Mouse (Mus musculus) ES-CJ7 (cell line): ENCODE results near the gene Hist1h2ap.
"Not testable (repeated sequence)": the region's sequence is repeated elsewhere in the genome, so short reads cannot be mapped to it uniquely, and the experiment has no call there.

Source experiments
- DNase-seq: peaks from one replicate; pipeline ENCODE4 v3.0.0; 2011; ENCODE audit warnings: low read depth, low spot score

The Hist1h2ap gene

DNA sequence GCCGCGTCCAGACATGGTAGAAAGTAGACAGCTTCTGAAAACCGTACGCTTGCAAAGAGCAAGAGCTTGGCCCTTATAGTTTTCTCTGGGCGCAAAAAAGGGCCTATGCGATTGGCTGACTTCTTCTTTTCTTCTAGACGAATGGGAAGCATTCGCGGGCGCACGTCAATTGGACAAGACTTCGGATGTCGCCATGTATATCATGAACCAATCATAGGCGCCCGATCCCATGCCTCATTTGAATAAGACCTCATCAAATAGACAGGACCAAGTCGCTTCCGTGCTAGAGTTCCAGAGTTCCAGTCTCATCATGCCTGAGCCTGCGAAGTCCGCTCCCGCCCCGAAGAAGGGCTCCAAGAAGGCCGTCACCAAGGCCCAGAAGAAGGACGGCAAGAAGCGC lies at the start of gene Hist1h2ap, which contains the start of gene Hist1h2br:
Gene Hist1h2ap (minus strand): TSS at position 47 of the 400 bp plus-strand sequence.
Gene Hist1h2br (plus strand): TSS at position 283 of the 400 bp plus-strand sequence.
- DNase-seq = not testable (repeated sequence)

DNA sequence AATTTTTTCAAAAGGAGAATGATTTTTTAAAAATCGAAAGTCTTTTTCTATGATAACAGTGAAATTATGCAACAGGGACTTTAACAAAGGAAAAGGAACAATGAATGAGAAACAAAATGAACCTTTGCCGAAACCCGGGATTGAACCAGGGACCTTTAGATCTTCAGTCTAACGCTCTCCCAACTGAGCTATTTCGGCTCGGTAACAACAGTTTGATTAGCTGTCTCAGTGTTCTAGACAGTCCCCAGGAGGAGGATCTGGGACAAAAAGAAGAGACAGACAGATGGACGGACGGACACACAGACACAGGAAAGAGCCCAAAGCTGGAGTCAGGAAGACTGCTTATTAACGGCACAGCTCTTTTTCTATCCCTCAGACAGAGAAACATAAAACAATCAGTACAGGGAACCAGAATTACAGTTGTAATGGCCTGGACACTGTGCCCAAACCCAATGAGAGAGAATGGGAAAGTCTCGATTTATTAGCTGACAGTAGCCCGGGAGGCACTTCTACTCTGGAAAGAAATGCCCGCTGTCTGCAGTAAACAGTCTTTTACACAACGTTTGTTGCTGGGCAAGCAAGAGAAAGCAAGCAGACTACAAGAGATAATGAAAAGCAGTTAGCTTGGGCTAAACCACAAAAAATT lies 49.6 kb upstream of the Hist1h2ap start:
- DNase-seq = peak; percentile 86

DNA sequence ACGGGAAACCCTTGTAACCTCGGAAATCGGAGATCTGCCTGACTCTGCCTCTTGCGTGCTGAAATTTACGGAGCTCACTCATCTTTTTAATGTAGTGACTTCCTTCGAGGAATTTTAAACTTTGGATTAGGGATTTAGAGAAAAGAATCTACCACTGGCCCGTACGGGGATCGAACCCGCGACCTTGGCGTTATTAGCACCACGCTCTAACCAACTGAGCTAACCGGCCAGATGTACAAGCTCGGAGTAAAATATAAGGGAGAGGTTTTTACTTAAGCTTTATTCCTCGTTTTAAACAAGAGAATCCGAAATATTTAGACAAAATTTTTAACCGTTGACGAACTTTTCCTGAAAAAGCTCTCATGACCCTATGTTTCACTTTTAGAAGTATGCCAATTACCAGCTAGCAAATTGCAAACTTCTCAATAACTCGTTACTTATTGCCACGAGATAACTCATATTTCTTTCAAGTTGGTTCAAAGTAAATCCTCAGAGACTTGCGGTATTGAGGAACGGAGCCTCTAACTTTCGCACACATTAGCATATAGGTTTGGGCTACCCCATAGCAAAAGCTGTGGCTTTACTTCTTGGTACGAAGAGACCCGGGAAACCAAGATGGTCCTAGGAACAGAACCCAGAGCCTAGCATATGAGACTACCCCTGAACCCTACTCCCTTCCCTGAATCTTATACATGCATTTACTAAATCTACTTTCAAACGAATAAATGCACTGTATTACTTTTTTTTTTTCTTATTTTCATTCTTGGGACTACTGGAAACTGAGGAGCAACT lies 48.8 kb upstream of the Hist1h2ap start:
- DNase-seq = peak; percentile 95

DNA sequence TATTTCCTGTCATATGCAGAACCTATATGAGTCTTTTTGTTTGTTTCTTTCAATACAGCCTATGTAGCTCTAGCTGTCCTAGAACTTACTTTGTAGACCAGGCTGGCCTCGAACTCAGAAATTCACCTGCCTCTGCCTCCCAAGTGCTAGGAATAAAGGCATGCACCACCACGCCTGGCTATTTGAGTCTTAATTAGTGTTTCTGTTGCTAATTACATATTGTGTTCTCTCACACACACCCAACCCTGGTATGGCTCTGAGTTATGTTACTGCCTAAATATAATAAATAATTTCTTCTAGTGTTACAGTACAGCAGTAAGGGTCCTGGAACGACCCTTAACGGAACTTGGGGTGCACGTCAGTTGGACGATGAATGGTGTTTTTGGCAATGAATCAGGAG lies 47.4 kb upstream of the Hist1h2ap start:
- no peak for DNase-seq

DNA sequence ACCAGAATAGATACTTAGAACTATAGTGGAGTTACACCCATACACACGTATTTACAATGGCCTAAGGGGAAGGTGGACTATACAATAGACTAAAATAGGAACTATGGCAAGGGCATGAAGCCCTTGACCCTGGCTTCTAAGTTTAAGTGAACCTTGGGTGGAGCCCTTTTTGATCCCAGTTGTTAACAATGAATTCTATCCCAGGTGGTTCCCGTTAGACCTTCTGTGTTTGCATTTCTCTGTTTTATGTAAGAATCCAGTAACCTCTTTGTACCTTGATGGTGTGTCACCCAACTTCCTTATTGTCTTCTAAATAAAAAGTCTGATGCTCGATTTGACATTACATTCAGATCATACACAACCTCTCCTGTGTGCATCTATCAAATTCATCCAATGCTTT lies 32.2 kb upstream of the Hist1h2ap start:
- peak; percentile 72 for DNase-seq

DNA sequence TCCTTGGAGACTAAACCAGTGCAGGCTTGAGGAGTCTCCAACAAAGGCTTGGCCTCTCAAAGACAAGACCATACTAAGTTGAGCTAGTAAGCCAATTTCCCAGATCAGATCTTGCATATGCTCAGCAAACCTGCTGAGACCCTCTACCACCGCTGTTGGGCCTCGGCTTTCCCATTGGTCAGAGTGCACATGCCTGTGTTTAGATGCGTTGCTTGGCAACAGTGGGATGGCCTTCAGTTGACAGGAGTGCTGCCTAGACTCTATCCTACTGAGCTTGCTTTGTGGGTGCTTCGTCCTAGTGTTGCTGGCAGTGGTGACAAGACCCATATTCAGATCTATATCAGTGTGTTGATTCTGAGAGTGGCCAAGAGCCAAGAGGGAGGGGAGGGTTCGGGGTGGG lies 28.3 kb upstream of the Hist1h2ap start:
- DNase-seq = peak; percentile 90

DNA sequence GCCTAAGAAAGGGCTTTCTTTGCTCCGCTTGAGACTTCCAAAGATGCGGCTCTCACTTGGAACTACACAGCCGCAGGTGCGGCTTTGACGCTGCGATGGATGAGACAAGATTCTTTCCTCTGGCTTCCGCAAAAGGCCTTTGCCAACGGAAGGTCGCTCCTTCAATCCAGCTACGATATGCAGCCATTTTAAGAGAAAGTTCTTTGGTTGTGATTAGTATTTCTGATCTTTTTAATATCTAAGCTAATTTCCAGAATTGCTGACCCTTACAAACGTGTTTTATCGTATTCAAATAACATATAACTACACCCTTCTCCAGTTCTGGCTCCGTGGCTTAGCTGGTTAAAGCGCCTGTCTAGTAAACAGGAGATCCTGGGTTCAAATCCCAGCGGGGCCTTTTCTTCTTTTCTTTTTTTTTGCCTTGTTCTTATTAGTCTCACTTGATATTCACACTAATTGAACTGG lies 22.4 kb upstream of the Hist1h2ap start:
- peak; percentile 71 for DNase-seq

DNA sequence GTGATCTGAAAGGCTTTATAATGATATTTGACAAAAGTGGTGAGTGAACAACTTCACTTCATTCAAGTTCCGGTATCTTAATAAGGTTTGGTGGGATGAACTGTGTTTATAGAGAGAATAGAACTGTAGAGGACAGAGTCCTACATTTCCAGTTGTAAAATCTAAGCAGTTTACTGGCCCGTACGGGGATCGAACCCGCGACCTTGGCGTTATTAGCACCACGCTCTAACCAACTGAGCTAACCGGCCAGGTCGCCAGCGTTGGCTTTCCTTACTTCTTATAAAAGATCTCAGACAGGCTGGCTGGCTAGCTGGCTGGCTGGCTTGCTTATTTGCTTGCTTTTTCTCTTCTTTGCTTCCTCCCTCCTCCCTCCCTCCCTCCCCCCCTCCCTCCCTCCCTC lies 21.8 kb upstream of the Hist1h2ap start:
- peak; percentile 87 for DNase-seq

DNA sequence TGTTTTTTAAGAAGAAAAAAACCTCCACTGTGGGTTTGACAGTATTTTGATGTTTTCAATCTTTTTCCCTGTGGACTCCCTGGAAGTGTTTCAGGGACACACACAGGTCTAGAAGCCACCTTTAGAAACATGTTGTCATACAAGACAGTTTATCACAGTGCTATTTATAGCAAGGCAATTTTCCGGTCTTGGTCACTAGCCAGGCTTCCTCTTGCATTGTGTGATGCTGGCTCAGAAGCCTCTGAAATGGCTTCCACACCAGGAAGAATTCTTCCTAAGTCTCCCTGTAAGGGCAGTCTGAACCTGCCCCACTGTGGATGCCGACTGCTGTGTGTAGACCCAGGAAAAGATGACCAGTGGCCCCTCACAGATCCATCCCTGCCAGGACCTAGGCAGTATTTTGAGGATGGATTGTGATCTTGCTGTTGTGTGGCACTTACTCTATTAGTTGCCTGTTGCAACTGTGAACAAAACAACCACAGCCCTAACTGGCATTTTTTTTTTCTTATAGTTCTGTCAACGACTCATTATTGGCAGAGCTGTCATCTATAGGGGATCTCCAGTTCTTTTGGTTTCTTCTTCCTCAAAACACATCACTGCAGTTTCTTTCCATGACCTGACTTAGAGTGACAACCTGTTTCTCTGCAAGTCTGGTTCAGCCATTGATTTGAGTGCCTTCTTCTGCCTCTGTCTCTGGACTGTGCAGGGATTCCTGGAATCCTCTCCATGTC lies 19.1 kb upstream of the Hist1h2ap start:
- no peak for DNase-seq

DNA sequence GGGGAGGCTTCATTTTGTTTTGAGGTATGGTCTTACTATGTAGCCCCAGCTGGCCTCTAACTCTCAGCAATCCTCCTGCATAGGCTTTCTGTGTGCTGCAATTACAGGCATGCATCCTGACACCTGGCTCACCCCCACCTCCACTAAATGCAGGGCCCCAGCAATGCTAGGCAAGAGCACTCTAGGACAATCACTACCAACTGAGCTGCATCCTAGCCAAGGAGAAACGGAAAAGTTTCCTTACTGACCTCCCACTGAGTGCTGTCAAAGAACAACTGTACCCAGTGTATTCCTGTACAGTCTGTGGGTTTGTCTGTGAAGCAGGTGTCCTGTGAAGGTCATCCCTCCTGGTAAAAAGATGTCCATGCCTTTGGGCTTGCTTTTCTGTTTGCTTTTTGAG lies 17.4 kb upstream of the Hist1h2ap start:
- DNase-seq = peak; percentile 43

DNA sequence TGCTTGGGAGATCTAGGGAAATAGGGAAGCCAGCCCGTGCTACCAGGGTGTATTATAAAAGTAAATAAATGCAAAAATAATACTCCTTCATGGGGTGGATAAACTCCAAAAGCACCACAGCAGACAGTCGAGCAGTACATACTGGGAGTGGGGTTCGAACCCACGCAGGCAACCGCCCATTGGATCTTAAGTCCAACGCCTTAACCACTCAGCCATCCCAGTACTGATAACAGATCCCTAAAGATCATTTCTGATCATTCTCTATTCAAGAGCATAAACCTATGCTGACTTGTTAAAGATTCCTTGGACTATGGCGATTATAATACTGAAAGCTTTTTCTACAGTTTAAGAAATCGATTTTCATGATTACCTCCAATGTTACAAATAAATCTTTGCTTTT lies 14.6 kb upstream of the Hist1h2ap start:
- peak; percentile 59 for DNase-seq

DNA sequence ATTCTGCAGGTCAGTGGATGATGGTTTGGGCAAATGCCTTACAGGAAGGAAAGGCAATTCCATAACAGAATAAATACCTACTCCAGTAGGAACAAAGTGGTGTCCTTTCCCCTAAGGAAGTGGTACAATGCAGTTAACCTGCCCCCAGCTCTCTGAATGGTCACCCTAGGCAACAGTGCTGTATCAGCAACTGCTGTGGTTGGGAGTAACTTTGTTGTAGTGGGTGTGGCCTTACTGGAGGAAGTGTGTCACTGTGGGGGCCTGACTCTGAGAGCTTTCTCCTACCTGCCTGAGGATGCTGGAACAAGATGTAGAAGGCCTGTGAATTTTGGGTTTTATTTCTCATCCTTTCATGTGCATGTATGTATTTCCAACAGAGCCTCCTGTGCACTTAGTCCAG lies 13.0 kb upstream of the Hist1h2ap start:
- not testable (repeated sequence) for DNase-seq

DNA sequence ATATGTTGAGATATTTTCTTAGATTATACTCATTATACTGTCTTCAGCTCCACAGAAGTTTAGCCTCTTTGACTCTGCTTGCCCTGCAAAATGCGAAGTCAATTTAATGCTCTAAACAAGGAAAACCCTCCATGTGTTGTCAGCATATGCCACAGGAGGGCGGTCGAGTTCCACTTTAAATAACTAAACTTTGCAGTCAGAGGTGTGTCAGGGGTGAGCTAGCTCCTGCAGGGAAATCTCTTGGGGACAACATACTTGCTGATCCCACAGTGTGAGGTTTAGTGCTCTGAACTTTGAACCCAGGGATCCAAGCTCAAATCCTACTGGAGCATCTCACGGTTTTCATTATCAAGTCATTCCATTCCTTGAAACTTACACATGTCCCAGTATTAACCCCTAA lies 7.2 kb upstream of the Hist1h2ap start:
- not testable (repeated sequence) for DNase-seq

DNA sequence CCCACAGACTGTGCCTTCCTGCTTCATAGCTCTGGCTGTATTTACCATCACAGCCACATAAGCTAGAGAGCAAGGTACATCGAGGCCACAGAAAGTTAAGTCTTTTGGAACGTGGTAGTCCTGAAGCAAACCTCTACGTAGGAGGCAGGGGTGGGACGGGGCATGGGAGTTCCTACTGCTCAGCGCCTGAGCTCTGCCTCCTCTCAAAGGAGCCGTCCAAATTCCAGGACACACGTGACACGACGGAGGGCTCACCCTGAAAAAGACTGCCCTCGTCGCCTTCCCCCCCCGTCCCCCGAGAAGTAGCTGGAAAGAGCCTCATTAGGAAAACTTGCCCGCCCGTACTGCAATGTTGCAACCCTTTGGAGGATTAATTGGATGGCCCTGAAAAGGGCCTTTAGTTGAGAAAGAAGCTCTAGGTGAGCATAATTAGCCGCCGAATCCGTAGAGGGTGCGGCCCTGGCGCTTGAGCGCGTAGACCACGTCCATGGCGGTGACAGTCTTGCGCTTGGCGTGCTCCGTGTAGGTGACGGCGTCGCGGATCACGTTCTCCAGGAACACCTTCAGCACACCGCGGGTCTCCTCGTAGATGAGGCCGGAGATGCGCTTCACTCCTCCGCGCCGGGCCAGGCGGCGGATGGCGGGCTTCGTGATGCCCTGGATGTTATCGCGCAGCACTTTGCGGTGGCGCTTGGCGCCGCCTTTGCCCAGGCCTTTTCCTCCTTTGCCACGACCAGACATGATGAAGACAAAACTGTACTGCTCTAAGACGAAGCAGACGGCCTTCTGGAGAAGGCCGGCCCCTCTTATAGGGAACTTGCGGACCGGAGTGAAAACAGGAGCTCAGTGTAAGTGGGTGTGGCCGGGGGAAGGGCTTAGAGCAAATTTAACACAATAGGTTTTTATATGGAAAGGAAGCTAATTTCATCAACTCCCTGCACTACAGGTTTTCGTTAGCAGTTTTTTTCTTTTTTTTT lies 1.6 kb downstream of the Hist1h2ap start, which contains the start of gene Hist1h4n:
Gene Hist1h4n (minus strand): TSS at position 779 of the 977 bp plus-strand sequence.
- not testable (repeated sequence) for DNase-seq

DNA sequence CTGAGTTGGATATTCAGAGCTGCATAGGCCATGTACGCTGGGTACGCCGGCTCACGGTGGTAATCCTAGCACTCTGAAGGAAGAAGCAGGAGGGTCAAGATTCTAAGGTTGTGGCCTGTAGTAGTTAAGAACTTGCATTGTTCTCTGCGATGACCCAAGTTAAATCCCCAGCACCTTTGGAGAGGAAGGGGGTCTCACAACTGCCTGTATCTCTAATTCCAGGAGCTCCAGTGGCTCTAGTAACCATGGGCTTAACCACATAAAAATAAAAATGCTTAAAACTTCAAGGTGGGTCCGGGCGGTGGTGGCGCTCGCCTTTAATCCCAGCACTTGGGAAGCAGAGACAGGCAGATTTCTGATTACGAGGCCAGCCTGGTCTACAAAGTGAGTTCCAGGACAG lies 3.0 kb downstream of the Hist1h2ap start:
- DNase-seq = no peak

DNA sequence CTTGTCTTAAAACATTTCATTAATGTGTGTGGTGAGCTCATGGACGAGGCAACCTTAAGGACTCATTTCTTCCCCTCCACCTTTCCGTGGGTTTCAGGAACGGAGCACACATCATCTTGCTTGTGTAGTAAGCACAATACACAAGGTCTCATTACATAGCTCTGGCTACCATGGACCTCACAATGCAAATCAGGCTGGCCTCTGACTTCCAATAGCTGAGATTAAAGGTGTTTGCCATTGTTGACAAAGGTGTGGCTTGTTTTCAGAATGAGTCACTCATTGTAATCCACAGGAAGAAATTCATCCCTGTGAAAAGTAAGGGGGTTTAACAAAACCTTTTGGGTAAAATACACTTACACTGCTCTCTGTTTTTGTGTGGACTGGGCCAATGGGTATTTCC lies 4.8 kb downstream of the Hist1h2ap start:
- DNase-seq = peak; percentile 74

DNA sequence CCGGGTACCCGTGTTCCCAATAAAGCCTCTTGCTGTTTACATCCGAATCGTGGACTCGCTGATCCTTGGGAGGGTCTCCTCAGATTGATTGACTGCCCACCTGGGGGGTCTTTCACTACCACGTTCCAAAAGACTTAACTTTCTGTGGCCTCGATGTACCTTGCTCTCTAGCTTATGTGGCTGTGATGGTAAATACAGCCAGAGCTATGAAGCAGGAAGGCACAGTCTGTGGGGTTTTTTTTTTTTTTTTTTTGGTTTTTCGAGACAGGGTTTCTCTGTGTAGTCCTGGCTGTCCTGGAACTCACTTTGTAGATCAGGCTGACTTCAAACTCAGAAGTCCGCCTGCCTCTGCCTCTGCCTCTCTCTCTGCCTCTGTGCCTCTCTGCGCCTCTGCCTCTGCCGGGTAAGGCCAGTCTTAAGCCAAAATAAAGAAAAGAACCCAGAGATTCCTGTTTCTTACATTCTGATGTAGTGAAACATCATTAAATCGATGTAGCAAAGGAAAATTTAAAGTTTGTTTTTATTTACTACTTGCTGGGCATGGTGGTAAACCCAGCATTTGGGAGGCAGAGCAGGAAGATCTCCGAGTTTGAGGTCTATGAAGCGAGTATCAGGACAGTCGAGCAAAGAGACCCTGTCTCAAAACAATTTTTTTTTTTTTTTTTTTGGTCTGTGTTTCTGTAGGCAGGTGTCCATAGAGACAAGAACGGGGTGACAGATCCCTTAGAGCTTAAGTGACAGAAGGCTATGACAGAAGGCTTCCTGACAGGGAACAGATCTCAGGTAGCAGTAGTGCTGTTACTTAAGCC lies 13.0 kb downstream of the Hist1h2ap start:
- not testable (repeated sequence) for DNase-seq

DNA sequence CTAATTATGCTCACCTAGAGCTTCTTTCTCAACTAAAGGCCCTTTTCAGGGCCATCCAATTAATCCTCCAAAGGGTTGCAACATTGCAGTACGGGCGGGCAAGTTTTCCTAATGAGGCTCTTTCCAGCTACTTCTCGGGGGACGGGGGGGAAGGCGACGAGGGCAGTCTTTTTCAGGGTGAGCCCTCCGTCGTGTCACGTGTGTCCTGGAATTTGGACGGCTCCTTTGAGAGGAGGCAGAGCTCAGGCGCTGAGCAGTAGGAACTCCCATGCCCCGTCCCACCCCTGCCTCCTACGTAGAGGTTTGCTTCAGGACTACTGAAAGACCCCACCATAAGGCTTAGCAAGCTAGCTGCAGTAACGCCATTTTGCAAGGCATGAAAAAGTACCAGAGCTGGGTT lies 21.2 kb downstream of the Hist1h2ap start:
- not testable (repeated sequence) for DNase-seq

DNA sequence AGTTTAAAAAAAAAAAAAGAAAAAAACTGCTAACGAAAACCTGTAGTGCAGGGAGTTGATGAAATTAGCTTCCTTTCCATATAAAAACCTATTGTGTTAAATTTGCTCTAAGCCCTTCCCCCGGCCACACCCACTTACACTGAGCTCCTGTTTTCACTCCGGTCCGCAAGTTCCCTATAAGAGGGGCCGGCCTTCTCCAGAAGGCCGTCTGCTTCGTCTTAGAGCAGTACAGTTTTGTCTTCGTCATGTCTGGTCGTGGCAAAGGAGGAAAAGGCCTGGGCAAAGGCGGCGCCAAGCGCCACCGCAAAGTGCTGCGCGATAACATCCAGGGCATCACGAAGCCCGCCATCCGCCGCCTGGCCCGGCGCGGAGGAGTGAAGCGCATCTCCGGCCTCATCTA lies 21.8 kb downstream of the Hist1h2ap start, which contains the start of gene Hist1h4m:
Gene Hist1h4m (plus strand): TSS at position 208 of the 400 bp plus-strand sequence.
- DNase-seq = not testable (repeated sequence)

DNA sequence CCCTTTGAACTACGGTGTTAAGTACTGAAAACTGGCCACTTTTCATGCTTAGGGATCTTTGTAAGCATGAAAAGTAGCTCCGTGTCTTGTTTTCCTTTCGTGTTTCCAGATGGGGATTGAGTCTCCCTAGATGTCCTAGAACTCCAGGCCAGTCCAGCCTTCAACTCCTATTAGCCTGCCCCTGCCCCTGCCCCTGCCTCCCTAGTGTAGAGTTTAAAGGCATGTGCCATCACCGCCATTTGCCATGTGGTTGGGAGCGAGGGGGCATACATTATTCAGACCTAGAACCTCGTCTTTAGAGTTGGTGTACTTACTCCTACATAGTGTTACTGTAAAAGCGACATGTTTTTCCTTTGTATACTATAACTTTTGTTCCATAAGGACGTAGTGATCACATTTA lies 22.2 kb downstream of the Hist1h2ap start:
- not testable (repeated sequence) for DNase-seq
